ENCODE assay signal across 8 mouse cellular contexts in the genomic region with DNA sequence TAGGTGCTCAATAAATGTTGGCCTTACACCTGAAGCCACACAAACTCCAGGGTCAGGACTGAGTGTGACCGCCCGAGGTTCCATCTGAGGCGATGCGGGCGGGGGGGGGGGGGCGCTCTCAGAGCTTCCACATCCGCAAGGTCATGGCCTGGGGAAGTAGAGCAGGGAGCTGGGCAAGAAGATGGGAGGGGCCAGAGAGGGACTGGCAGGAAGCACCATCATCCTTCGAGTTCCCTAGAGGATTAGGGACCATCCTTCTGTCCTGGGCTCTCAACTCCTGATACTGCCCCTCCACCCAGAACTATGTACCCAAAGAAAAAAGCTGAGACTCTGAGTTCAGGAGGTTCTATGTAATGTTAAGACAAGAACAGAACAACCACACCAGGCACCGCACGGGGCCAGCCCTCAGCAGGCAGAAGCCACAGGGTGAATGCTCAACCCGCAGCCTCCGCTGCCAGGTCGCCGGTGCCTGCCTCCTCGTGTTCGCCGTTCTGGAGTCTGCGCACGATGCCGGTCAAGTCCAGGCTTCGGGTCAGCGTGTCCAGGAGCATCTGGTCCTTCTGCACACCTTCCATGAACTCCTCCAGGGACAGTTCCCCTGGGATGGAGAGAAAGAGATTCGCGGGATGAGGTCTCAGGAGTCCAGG. TPM values are rescaled to one million over a fixed set of nuclear protein-coding genes. Genes with fewer than 3 reads are reported as not detected.
DNase-seq lines count a peak whose midpoint lies in the region; ATAC-seq and TF ChIP-seq lines count a peak whose summit lies in the region.

No protein-coding gene starts in this region.

- H3K9me3 ChIP-seq in forebrain, embryonic 13.5 days (replicated peaks), result no peaks in the 10 kb centered on the region; the same call in 1 of the 2 replicates

- no peak for TF ChIP-seq POLR2A in spleen, adult 2 months (IDR thresholded peaks at IDR 0.05; ENCODE audit: low read depth, low read length)

- no peaks in the 10 kb centered on the region for H3K36me3 ChIP-seq in spleen, adult 2 months (ENCODE audit: control insufficient read depth, insufficient read depth, low read length)
- H3K36me3 ChIP-seq in forebrain, embryonic 13.5 days (ENCODE audit: poor library complexity, severe bottlenecking), result no peaks in the 10 kb centered on the region
- no peaks in the 10 kb centered on the region for H3K36me3 ChIP-seq in splenic B cell, adult 2 months (ENCODE audit: control insufficient read depth, insufficient read depth, low read length, poor library complexity, severe bottlenecking)

- DNase-seq in spleen, adult 2 months (ENCODE audit: low read depth in 1 of 2, low spot score in 2 of 2), result no peak
- DNase-seq in spleen, postnatal 14 days (ENCODE audit: low spot score in 2 of 2), result no peak
- DNase-seq in kidney, adult 11 months, result peak; percentile 20
- DNase-seq in lung, postnatal 10 days, result peak; percentile 38
- peak; percentile 35 for DNase-seq in splenic B cell, adult 2 months (ENCODE audit: low read depth, low spot score)
- DNase-seq in spleen, postnatal 4 days (ENCODE audit: low spot score in 2 of 2), result no peak
- DNase-seq in testis, postnatal 10 days (ENCODE audit: low spot score), result no peak

- peaks cover 12% of the 10 kb centered on the region for H3K4me1 ChIP-seq in spleen, adult 2 months (ENCODE audit: control insufficient read depth, insufficient read depth, insufficient read length)
- peaks cover 4% of the 10 kb centered on the region; the same call in 1 of the 2 replicates for H3K4me1 ChIP-seq in forebrain, embryonic 13.5 days

- H3K27me3 ChIP-seq in spleen, adult 2 months (ENCODE audit: control insufficient read depth, insufficient read depth, low read length), result no peaks in the 10 kb centered on the region
- H3K27me3 ChIP-seq in forebrain, embryonic 13.5 days, result peaks cover 63% of the 10 kb centered on the region
- H3K27me3 ChIP-seq in splenic B cell, adult 2 months (ENCODE audit: control insufficient read depth, insufficient read depth, low read length, poor library complexity, severe bottlenecking), result no peaks in the 10 kb centered on the region

- H3K4me2 ChIP-seq in forebrain, embryonic 13.5 days, result peak overlapping the region; percentile 41

- no peak for TF ChIP-seq CTCF in spleen, adult 2 months (IDR thresholded peaks at IDR 0.05; ENCODE audit: extremely low read depth, insufficient read depth, insufficient read length, insufficient replicate concordance)

- no peak overlapping the region for H3K9ac ChIP-seq in forebrain, embryonic 13.5 days

- no peak for ATAC-seq in forebrain, embryonic 13.5 days

- H3K4me3 ChIP-seq in spleen, adult 2 months (ENCODE audit: extremely low read depth, insufficient read depth, insufficient read length), result peak overlapping the region; percentile 32; the same call in 1 of the 2 replicates
- peak overlapping the region; percentile 10; the same call in 1 of the 2 replicates for H3K4me3 ChIP-seq in forebrain, embryonic 13.5 days

- no peak overlapping the region for H3K27ac ChIP-seq in spleen, adult 2 months (ENCODE audit: insufficient read depth, low read length)
- H3K27ac ChIP-seq in forebrain, embryonic 13.5 days, result no peak overlapping the region

- 11% methylated on average over 24 of the region's 24 CpGs for WGBS in spleen, adult 2 months
- 29% methylated on average over 24 of the region's 24 CpGs for WGBS in forebrain, embryonic 13.5 days

RNA-seq across cellular contexts. Expression of a gene that starts 6.0 kb away (rescaled TPM):
- polyA plus RNA-seq in spleen, adult 2 months (2012; rRNA removed), result 1.9 and 2.0 TPM in 2 replicates
- polyA plus RNA-seq in forebrain, embryonic 13.5 days (2015; fragmentation: Nextera tagmentation; extraction: Ambion mirVana), result 0.26 and 0.28 TPM in 2 replicates

RNA-seq across cellular contexts. Expression of a gene that starts 9.2 kb away (rescaled TPM):
- polyA plus RNA-seq in spleen, adult 2 months (2012; rRNA removed), result 1.7 and 2.2 TPM in 2 replicates
- 0.20 and 0.36 TPM in 2 replicates for polyA plus RNA-seq in forebrain, embryonic 13.5 days (2015; fragmentation: Nextera tagmentation; extraction: Ambion mirVana)

RNA-seq across cellular contexts. Expression of a gene that starts 25.7 kb away (rescaled TPM):
- polyA plus RNA-seq in spleen, adult 2 months (2012; rRNA removed), result 10.1 and 11.3 TPM in 2 replicates
- polyA plus RNA-seq in forebrain, embryonic 13.5 days (2015; fragmentation: Nextera tagmentation; extraction: Ambion mirVana), result 74.0 and 78.7 TPM in 2 replicates

RNA-seq across cellular contexts. Expression of a gene that starts 42.1 kb away (rescaled TPM):
- 0.26 and 0.28 TPM in 2 replicates for polyA plus RNA-seq in spleen, adult 2 months (2012; rRNA removed)
- 0.13 and 0.16 TPM in 2 replicates for polyA plus RNA-seq in forebrain, embryonic 13.5 days (2015; fragmentation: Nextera tagmentation; extraction: Ambion mirVana)

RNA-seq across cellular contexts. Expression of a gene that starts 42.8 kb away (rescaled TPM):
- polyA plus RNA-seq in spleen, adult 2 months (2012; rRNA removed), result not detected in 2 replicates
- polyA plus RNA-seq in forebrain, embryonic 13.5 days (2015; fragmentation: Nextera tagmentation; extraction: Ambion mirVana), result 0.28 and 0.42 TPM in 2 replicates

Comparison
In these comparisons a context has a peak if more than half of its experiments do, and no peak if none do; other contexts are left out.
1. DNase-seq: peak in kidney, adult 11 months (single experiment), lung, postnatal 10 days (single experiment) and splenic B cell, adult 2 months (single experiment); none in spleen, adult 2 months (0 of 2), spleen, postnatal 14 days (0 of 2), spleen, postnatal 4 days (0 of 2) and testis, postnatal 10 days (single experiment).